Mouse (Mus musculus) hindbrain, embryonic 11.5 days (tissue): ENCODE results near the gene Adamts12. TPM values are rescaled to one million over a fixed set of nuclear protein-coding genes. Genes with fewer than 3 reads are reported as not detected.

Experiments
- ATAC-seq: fragments of 200-750 bp; cut with Nextera tagmentation; 2 replicates; pipeline ENCODE4 v1.8.0; 2017; ENCODE audit warnings: mild to moderate bottlenecking, moderate TSS enrichment, moderate library complexity; ENCODE audit not compliant: low FRiP score
- DNase-seq: peaks from one replicate; pipeline ENCODE4 v3.0.0-alpha.2; 2015; ENCODE audit warnings: low spot score
- H3K27ac ChIP-seq: fragments of 300-500 bp; sonication (generic); 2 replicates; pipeline ENCODE4 v1.5.1; 2014; ENCODE audit warnings: mild to moderate bottlenecking, low read depth, low read length
- H3K27me3 ChIP-seq: fragments of 300-500 bp; sonication (generic); 2 replicates; pipeline ENCODE4 v1.6.1; 2014; ENCODE audit warnings: mild to moderate bottlenecking, low read length, moderate library complexity, mixed read lengths; ENCODE audit not compliant: control insufficient read depth, insufficient read depth
- H3K36me3 ChIP-seq: fragments of 300-500 bp; sonication (generic); 2 replicates; pipeline ENCODE4 v1.6.1; 2014; ENCODE audit warnings: mild to moderate bottlenecking, low read length, moderate library complexity, mixed read lengths; ENCODE audit not compliant: control insufficient read depth, insufficient read depth
- H3K4me1 ChIP-seq: fragments of 300-500 bp; sonication (generic); replicated peaks from 2 replicates; pipeline ENCODE4 v1.6.1; 2014; ENCODE audit warnings: low read length, mixed read lengths; ENCODE audit not compliant: control insufficient read depth, insufficient read depth
- H3K4me2 ChIP-seq: fragments of 300-500 bp; sonication (generic); replicated peaks from 2 replicates; pipeline ENCODE4 v1.6.1; 2014; ENCODE audit warnings: mild to moderate bottlenecking, low read depth, low read length
- H3K4me3 ChIP-seq: fragments of 300-500 bp; sonication (generic); 2 replicates; pipeline ENCODE4 v1.5.1; 2014; ENCODE audit warnings: low read depth, low read length
- H3K9ac ChIP-seq: fragments of 300-500 bp; sonication (generic); 2 replicates; pipeline ENCODE4 v1.6.1; 2014; ENCODE audit warnings: low read depth, low read length
- H3K9me3 ChIP-seq: fragments of 300-500 bp; sonication (generic); 2 replicates; pipeline ENCODE4 v1.6.1; 2016; ENCODE audit warnings: low read length; ENCODE audit not compliant: control insufficient read depth
- WGBS: fragments of 180-500 bp; shearing (Covaris S2); extraction: QIAGEN DNeasy Blood & Tissue Kit; methylation state at CpG from one replicate; pipeline ENCODE4 v1.1.7; 2014; 5-methylcytosine and 5-hydroxymethylcytosine counted together
- polyA plus RNA-seq: library from polyadenylated mRNA; unstranded; fragments of >200 nt; fragmentation: Nextera tagmentation; extraction: Ambion mirVana; gene quantifications from 2 replicates; pipeline ENCODE4 v1.2.1, GENCODE M21; 2014

Gene Adamts12
- polyA plus RNA-seq, 1 experiment from 2014 or later = 2.7 TPM

GRCm38 (mm10) chr15:11038476-11038875 is 26.1 kb upstream of the Adamts12 start:
- no peak overlapping the region for H3K4me2 ChIP-seq
- DNase-seq (peak; percentile 81), ATAC-seq (no peak)
- no peak overlapping the region for H3K4me3 ChIP-seq
- 1% methylated on average over 12 of the region's 12 CpGs for WGBS
- no peaks in the 10 kb centered on the region for H3K9me3 ChIP-seq
- H3K4me1 ChIP-seq = peaks cover 7% of the 10 kb centered on the region
- H3K27me3 ChIP-seq = peaks cover 39% of the 10 kb centered on the region
- H3K27ac ChIP-seq = no peak overlapping the region
- H3K9ac ChIP-seq = no peak overlapping the region
- H3K36me3 ChIP-seq = no peaks in the 10 kb centered on the region

GRCm38 (mm10) chr15:11040067-11040466 is 24.5 kb upstream of the Adamts12 start:
- Histone ChIP-seq H3K9me3 (no peaks in the 10 kb centered on the region), H3K4me3 (no peak overlapping the region), H3K36me3 (no peaks in the 10 kb centered on the region), H3K9ac (no peak overlapping the region), H3K27ac (no peak overlapping the region), H3K4me2 (no peak overlapping the region), H3K4me1 (peaks cover 7% of the 10 kb centered on the region), H3K27me3 (peaks cover 33% of the 10 kb centered on the region)
- 66% methylated on average over 5 of the region's 5 CpGs for WGBS
- DNase-seq (no peak), ATAC-seq (no peak)

GRCm38 (mm10) chr15:11041229-11041628 is 23.4 kb upstream of the Adamts12 start:
- Histone ChIP-seq H3K9me3 (no peaks in the 10 kb centered on the region), H3K27me3 (peaks cover 21% of the 10 kb centered on the region), H3K27ac (no peak overlapping the region), H3K4me1 (peaks cover 6% of the 10 kb centered on the region), H3K4me2 (no peak overlapping the region), H3K4me3 (no peak overlapping the region), H3K9ac (no peak overlapping the region), H3K36me3 (no peaks in the 10 kb centered on the region)
- 92% methylated on average over 2 of the region's 2 CpGs for WGBS
- DNase-seq (no peak), ATAC-seq (no peak)

GRCm38 (mm10) chr15:11042828-11043227 is 21.8 kb upstream of the Adamts12 start:
- Histone ChIP-seq H3K36me3 (no peaks in the 10 kb centered on the region), H3K4me1 (no peaks in the 10 kb centered on the region), H3K4me3 (no peak overlapping the region), H3K9ac (no peak overlapping the region), H3K27ac (no peak overlapping the region), H3K4me2 (no peak overlapping the region), H3K9me3 (no peaks in the 10 kb centered on the region), H3K27me3 (peaks cover 5% of the 10 kb centered on the region)
- 92% methylated on average over 5 of the region's 5 CpGs for WGBS
- DNase-seq = no peak
- ATAC-seq = no peak

- no peak overlapping the region for H3K4me2 ChIP-seq
- H3K27me3 ChIP-seq = no peaks in the 10 kb centered on the region
- 62% methylated on average over 10 of the region's 10 CpGs for WGBS
- H3K4me1 ChIP-seq = no peaks in the 10 kb centered on the region
- H3K4me3 ChIP-seq = no peak overlapping the region
- H3K36me3 ChIP-seq = no peaks in the 10 kb centered on the region
- peak; percentile 72 for ATAC-seq
- no peaks in the 10 kb centered on the region for H3K9me3 ChIP-seq
- H3K9ac ChIP-seq = no peak overlapping the region
- no peak overlapping the region for H3K27ac ChIP-seq
- DNase-seq = peak; percentile 19
Observed at GRCm38 (mm10) chr15:11053678-11054439, 10.7 kb upstream of the Adamts12 start.

- 0 out of 2 replicates have a peak, but pooled peaks have one; percentile 14 for ATAC-seq
- H3K4me3 ChIP-seq = no peak overlapping the region
- 79% methylated on average over 7 of the region's 7 CpGs for WGBS
Observed at GRCm38 (mm10) chr15:11054440-11055080, 10.0 kb upstream of the Adamts12 start.

GRCm38 (mm10) chr15:11062903-11063302 is 1.7 kb upstream of the Adamts12 start:
- Histone ChIP-seq H3K27ac (no peak overlapping the region), H3K9ac (no peak overlapping the region), H3K9me3 (no peaks in the 10 kb centered on the region), H3K36me3 (no peaks in the 10 kb centered on the region), H3K4me1 (peaks cover 2% of the 10 kb centered on the region), H3K4me3 (no peak overlapping the region), H3K4me2 (no peak overlapping the region), H3K27me3 (no peaks in the 10 kb centered on the region)
- ATAC-seq (no peak), DNase-seq (no peak)
- 95% methylated on average over 1 of the region's 1 CpGs for WGBS

More at GRCm38 (mm10) chr15:11054440-11055080, 10.0 kb upstream of the Adamts12 start:
- Histone ChIP-seq H3K27me3 (no peaks in the 10 kb centered on the region), H3K27ac (no peak overlapping the region), H3K4me2 (no peak overlapping the region), H3K9ac (no peak overlapping the region), H3K9me3 (no peaks in the 10 kb centered on the region), H3K36me3 (no peaks in the 10 kb centered on the region), H3K4me1 (no peaks in the 10 kb centered on the region)
- no peak for DNase-seq

GRCm38 (mm10) chr15:11064160-11064557 is 431 bp upstream of the Adamts12 start:
- no peaks in the 10 kb centered on the region for H3K36me3 ChIP-seq
- no peak overlapping the region for H3K9ac ChIP-seq
- no peaks in the 10 kb centered on the region for H3K9me3 ChIP-seq
- no peak; the same call in 1 of the 2 replicates for ATAC-seq
- H3K4me2 ChIP-seq = peak overlapping the region; percentile 37
- no peak overlapping the region for H3K4me3 ChIP-seq
- H3K27ac ChIP-seq = 0 out of 2 replicates have a peak overlapping the region, but pooled peaks have one; percentile 27
- DNase-seq = peak; percentile 27
- H3K27me3 ChIP-seq = no peaks in the 10 kb centered on the region
- WGBS = 15% methylated on average over 2 of the region's 2 CpGs
- peaks cover 2% of the 10 kb centered on the region for H3K4me1 ChIP-seq
